Mouse (Mus musculus) gastrocnemius, postnatal 25 days (tissue): Measurements from ENCODE around the gene Olfr912. TPM values are rescaled to one million over a fixed set of nuclear protein-coding genes. Genes with fewer than 3 reads are reported as not detected.

Source experiments
- DNase-seq: peaks from one replicate; pipeline ENCODE4 v3.0.0; 2022
- long read RNA-seq, 2 experiments: library from polyadenylated mRNA; stranded (forward); transcript quantifications; one replicate each; pipeline ENCODE4 v2.0.0; 2021
- total RNA-seq, 2 experiments: library from RNA; stranded (reverse); gene quantifications; 1 replicate in 1 of 2; 2 replicates in 1 of 2; pipeline ENCODE4 v1.2.3; 2021

Olfr912 gene
- total RNA-seq = not detected
- long read RNA-seq, experiment 1 = 0 reads
- long read RNA-seq, experiment 2 = 0 reads

GRCm38 (mm10) chr9:38579878-38580277, at the start of gene Olfr912:
Gene Olfr912, plus strand, starts transcription at chr9:38580178.
- DNase-seq = no peak

DNA sequence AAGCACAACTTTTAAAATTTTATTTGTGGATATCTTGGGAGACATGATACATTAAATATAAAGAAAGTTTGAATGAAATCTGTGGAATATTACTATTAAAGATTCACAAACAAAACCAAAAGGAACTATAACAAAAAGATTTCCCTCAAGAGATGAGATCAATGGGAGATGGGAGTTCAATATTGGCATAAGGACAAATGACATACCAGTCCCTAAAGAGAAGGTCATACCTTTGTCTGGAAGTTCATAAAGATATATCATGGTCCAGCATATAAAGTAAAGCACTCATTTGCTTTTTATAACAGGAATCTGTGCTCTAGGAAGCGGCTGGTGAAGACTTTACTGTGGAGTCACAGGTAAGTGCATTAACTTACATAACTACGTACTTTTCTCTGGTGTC, 42.4 kb upstream of the Olfr912 start, which contains the start of gene Olfr910:
TSS of gene Olfr910 (plus strand) at position 301 of the 400 bp plus-strand sequence.
- DNase-seq = no peak

DNA sequence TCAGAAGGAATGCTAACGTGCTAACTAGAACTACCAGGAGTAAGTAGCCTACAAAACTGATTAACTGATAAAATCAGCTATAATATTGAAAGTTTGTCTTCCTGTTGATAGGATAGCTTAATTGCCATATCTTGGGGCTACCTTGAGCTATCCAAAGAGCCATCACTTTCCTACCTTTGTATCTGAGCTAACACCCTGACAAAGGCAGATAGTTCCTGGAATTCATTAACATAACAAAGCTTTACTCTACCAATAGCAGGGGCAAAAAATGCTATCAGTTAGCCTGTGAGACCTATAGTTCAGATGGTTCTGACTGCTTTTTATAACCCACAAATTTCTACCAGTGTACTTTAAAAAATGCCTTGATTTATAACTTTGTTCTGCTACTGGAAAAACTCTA, 11.1 kb downstream of the Olfr912 start:
- no peak for DNase-seq

- DNase-seq = no peak
Observed at GRCm38 (mm10) chr9:38592459-38592858, 12.5 kb downstream of the Olfr912 start, which contains the start of gene Olfr913. Gene Olfr913, plus strand, starts transcription at chr9:38592759.

GRCm38 (mm10) chr9:38604802-38605201, 24.8 kb downstream of the Olfr912 start, which contains the start of gene Olfr914:
Gene Olfr914, plus strand, starts transcription at chr9:38605102.
- no peak for DNase-seq

DNA sequence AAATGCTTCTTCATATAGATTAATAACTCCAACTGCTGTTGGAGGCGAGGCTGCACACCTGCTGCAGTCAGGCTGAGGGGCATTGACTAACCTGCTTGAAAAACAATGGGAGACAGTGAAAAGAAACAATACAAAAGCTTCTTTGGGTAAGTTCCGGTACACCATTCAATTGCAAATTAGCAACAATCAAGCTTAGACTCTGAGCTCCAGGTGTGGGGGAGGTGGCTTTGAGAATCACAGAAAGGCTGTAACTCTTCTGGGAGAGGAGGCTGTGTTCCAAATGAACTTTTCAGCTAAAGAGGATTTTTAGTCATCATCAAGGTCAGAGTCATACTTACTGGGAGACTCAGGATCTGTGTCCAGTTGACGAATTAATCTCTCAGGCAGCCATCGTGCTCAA, 52.4 kb downstream of the Olfr912 start:
- DNase-seq = no peak

Other genes starting within 250 kb of the Olfr912 start
- not detected for gene Olfr898, start 231.8 kb upstream of the Olfr912 start, total RNA-seq
- gene Olfr250, start 213.3 kb upstream of the Olfr912 start, total RNA-seq = not detected
- gene Olfr251, start 203.1 kb upstream of the Olfr912 start, total RNA-seq = not detected
- not detected for gene Olfr147, start 178.5 kb upstream of the Olfr912 start, total RNA-seq
- gene Olfr901, start 150.7 kb upstream of the Olfr912 start, total RNA-seq = not detected
- gene Olfr902, start 132.5 kb upstream of the Olfr912 start, total RNA-seq = not detected
- not detected for gene Olfr904, start 117.0 kb upstream of the Olfr912 start, total RNA-seq
- gene Olfr905, start 109.1 kb upstream of the Olfr912 start, total RNA-seq = not detected
- not detected for gene Olfr906, start 93.1 kb upstream of the Olfr912 start, total RNA-seq
- not detected for gene Olfr907, start 84.4 kb upstream of the Olfr912 start, total RNA-seq
- gene Olfr911-ps1, start 58.6 kb upstream of the Olfr912 start, total RNA-seq = not detected
- gene Olfr910, start 42.3 kb upstream of the Olfr912 start, total RNA-seq = not detected
- not detected for gene Olfr913, start 12.6 kb downstream of the Olfr912 start, total RNA-seq
- gene Olfr914, start 24.9 kb downstream of the Olfr912 start, total RNA-seq = not detected
- gene Olfr916, start 79.7 kb downstream of the Olfr912 start, total RNA-seq = not detected
- gene Olfr917, start 85.7 kb downstream of the Olfr912 start, total RNA-seq = not detected
- not detected for gene Olfr918, start 94.4 kb downstream of the Olfr912 start, total RNA-seq
- not detected for gene Olfr919, start 123.5 kb downstream of the Olfr912 start, total RNA-seq
- 10 to 100 TPM; 11.2 to 13.2 TPM for gene Vwa5a, start 138.1 kb downstream of the Olfr912 start, total RNA-seq
- gene Olfr920, start 172.1 kb downstream of the Olfr912 start, total RNA-seq = under 1 TPM in 1 of 2 experiments, not detected in 1; 0.05 TPM
- gene Olfr921, start 192.9 kb downstream of the Olfr912 start, total RNA-seq = not detected
- not detected for gene Olfr922, start 234.4 kb downstream of the Olfr912 start, total RNA-seq
- not detected for gene Olfr923, start 246.4 kb downstream of the Olfr912 start, total RNA-seq